Mouse (Mus musculus) embryonic facial prominence, embryonic 11.5 days (tissue): ENCODE results near the gene Hoxc8. TPM values are rescaled to one million over a fixed set of nuclear protein-coding genes. Genes with fewer than 3 reads are reported as not detected.

Experiments used
- ATAC-seq: fragments of 200-750 bp; cut with Nextera tagmentation; replicated peaks from 2 replicates; pipeline ENCODE4 v1.8.0; 2017; ENCODE audit warnings: low read depth; ENCODE audit not compliant: insufficient number of reproducible peaks, low FRiP score, low TSS enrichment
- DNase-seq: peaks from one replicate; pipeline ENCODE4 v3.0.0-alpha.2; 2015; ENCODE audit warnings: low spot score
- H3K27ac ChIP-seq: fragments of 300-500 bp; sonication (generic); replicated peaks from 2 replicates; pipeline ENCODE4 v1.5.1; 2014; ENCODE audit warnings: mild to moderate bottlenecking, low read depth, low read length, control low read depth
- H3K27me3 ChIP-seq: fragments of 300-500 bp; sonication (generic); 2 replicates; pipeline ENCODE4 v1.6.1; 2014; ENCODE audit warnings: mild to moderate bottlenecking, low read length, moderate library complexity, mixed read lengths; ENCODE audit not compliant: control insufficient read depth, insufficient read depth
- H3K36me3 ChIP-seq: fragments of 300-500 bp; sonication (generic); replicated peaks from 2 replicates; pipeline ENCODE4 v1.6.1; 2014; ENCODE audit warnings: low read depth, mild to moderate bottlenecking, low read length, moderate library complexity, mixed read lengths; ENCODE audit not compliant: control insufficient read depth, insufficient read depth
- H3K4me1 ChIP-seq: fragments of 300-500 bp; sonication (generic); 2 replicates; pipeline ENCODE4 v1.6.1; 2014; ENCODE audit warnings: low read length, mixed read lengths; ENCODE audit not compliant: control insufficient read depth, insufficient read depth
- H3K4me2 ChIP-seq: fragments of 300-500 bp; sonication (generic); 2 replicates; pipeline ENCODE4 v1.6.1; 2014; ENCODE audit warnings: low read depth, mild to moderate bottlenecking, control low read depth, low read length, moderate library complexity
- H3K4me3 ChIP-seq: fragments of 300-500 bp; sonication (generic); 2 replicates; pipeline ENCODE4 v1.5.1; 2014; ENCODE audit warnings: low read depth, low read length, control low read depth
- H3K9ac ChIP-seq: fragments of 300-500 bp; sonication (generic); replicated peaks from 2 replicates; pipeline ENCODE4 v1.6.1; 2014; ENCODE audit warnings: mild to moderate bottlenecking, control low read depth, low read length
- H3K9me3 ChIP-seq: fragments of 300-500 bp; sonication (generic); replicated peaks from 2 replicates; pipeline ENCODE4 v1.6.1; 2016; ENCODE audit warnings: mild to moderate bottlenecking, low read length, inconsistent platforms, mixed read lengths; ENCODE audit not compliant: control insufficient read depth
- WGBS: fragments of 180-500 bp; shearing (Covaris S2); extraction: QIAGEN DNeasy Blood & Tissue Kit; methylation state at CpG from one replicate; pipeline ENCODE4 v1.1.7; 2014; 5-methylcytosine and 5-hydroxymethylcytosine counted together
- polyA plus RNA-seq: library from polyadenylated mRNA; unstranded; fragments of >200 nt; fragmentation: Nextera tagmentation; extraction: Ambion mirVana; gene quantifications from 2 replicates; pipeline ENCODE4 v1.2.1, GENCODE M21; 2014

Hoxc8 gene
- polyA plus RNA-seq, 1 experiment from 2014 or later = not detected

GRCm38 (mm10) chr15:103002156-103002555 is 11.7 kb downstream of the Hoxc8 start:
- H3K9me3 ChIP-seq = no peaks in the 10 kb centered on the region
- H3K4me3 ChIP-seq = no peak overlapping the region
- peaks cover 98% of the 10 kb centered on the region for H3K27me3 ChIP-seq
- no peaks in the 10 kb centered on the region for H3K36me3 ChIP-seq
- no peak overlapping the region for H3K4me2 ChIP-seq
- H3K27ac ChIP-seq = no peak overlapping the region
- DNase-seq (no peak), ATAC-seq (no peak)
- H3K9ac ChIP-seq = no peak overlapping the region
- 2% methylated on average over 4 of the region's 4 CpGs for WGBS
- peaks cover 8% of the 10 kb centered on the region for H3K4me1 ChIP-seq

- Histone ChIP-seq H3K27ac (no peak overlapping the region), H3K4me2 (no peak overlapping the region), H3K4me3 (no peak overlapping the region)
These were observed 12.5 kb downstream of the Hoxc8 start for GRCm38 (mm10) chr15:103002821-103003448.

GRCm38 (mm10) chr15:103005308-103005707 is 14.9 kb downstream of the Hoxc8 start:
- no peaks in the 10 kb centered on the region for H3K4me1 ChIP-seq
- no peak overlapping the region for H3K4me3 ChIP-seq
- H3K27me3 ChIP-seq = peaks cover 97% of the 10 kb centered on the region
- H3K9ac ChIP-seq = no peak overlapping the region
- WGBS = under 1% methylated on average over 17 of the region's 17 CpGs
- no peaks in the 10 kb centered on the region for H3K36me3 ChIP-seq
- DNase-seq = no peak
- no peaks in the 10 kb centered on the region for H3K9me3 ChIP-seq
- ATAC-seq = no peak
- no peak overlapping the region for H3K27ac ChIP-seq
- H3K4me2 ChIP-seq = no peak overlapping the region

More at GRCm38 (mm10) chr15:103002821-103003448, 12.5 kb downstream of the Hoxc8 start:
- H3K36me3 ChIP-seq = no peaks in the 10 kb centered on the region
- ATAC-seq (no peak), DNase-seq (no peak)
- peaks cover 8% of the 10 kb centered on the region for H3K4me1 ChIP-seq
- no peaks in the 10 kb centered on the region for H3K9me3 ChIP-seq
- H3K9ac ChIP-seq = no peak overlapping the region
- peaks cover 97% of the 10 kb centered on the region for H3K27me3 ChIP-seq
- WGBS = 2% methylated on average over 13 of the region's 13 CpGs

GRCm38 (mm10) chr15:103005797-103006196 is 15.4 kb downstream of the Hoxc8 start:
- H3K36me3 ChIP-seq = no peaks in the 10 kb centered on the region
- H3K9me3 ChIP-seq = no peaks in the 10 kb centered on the region
- H3K9ac ChIP-seq = no peak overlapping the region
- ATAC-seq = no peak
- no peak overlapping the region for H3K4me3 ChIP-seq
- H3K4me1 ChIP-seq = no peaks in the 10 kb centered on the region
- no peak for DNase-seq
- no peak overlapping the region for H3K4me2 ChIP-seq
- H3K27ac ChIP-seq = no peak overlapping the region
- 2% methylated on average over 5 of the region's 5 CpGs for WGBS
- H3K27me3 ChIP-seq = peaks cover 97% of the 10 kb centered on the region

- no peaks in the 10 kb centered on the region for H3K4me1 ChIP-seq
- H3K27me3 ChIP-seq = peaks cover 97% of the 10 kb centered on the region
These were observed 15.9 kb downstream of the Hoxc8 start for GRCm38 (mm10) chr15:103006326-103006725.

GRCm38 (mm10) chr15:103009265-103010111 is 19.1 kb downstream of the Hoxc8 start:
- no peak for DNase-seq
- Histone ChIP-seq H3K4me1 (no peaks in the 10 kb centered on the region), H3K4me2 (no peak overlapping the region), H3K4me3 (no peak overlapping the region), H3K27me3 (peaks cover 96% of the 10 kb centered on the region), H3K27ac (no peak overlapping the region), H3K36me3 (no peaks in the 10 kb centered on the region), H3K9me3 (no peaks in the 10 kb centered on the region), H3K9ac (no peak overlapping the region)
- WGBS = 2% methylated on average over 27 of the region's 27 CpGs
- no peak for ATAC-seq

More at GRCm38 (mm10) chr15:103006326-103006725, 15.9 kb downstream of the Hoxc8 start:
- no peak for DNase-seq
- H3K4me2 ChIP-seq = no peak overlapping the region
- H3K9ac ChIP-seq = no peak overlapping the region
- no peak for ATAC-seq
- no peak overlapping the region for H3K4me3 ChIP-seq
- H3K36me3 ChIP-seq = no peaks in the 10 kb centered on the region
- WGBS = 8% methylated on average over 1 of the region's 1 CpGs
- no peaks in the 10 kb centered on the region for H3K9me3 ChIP-seq
- H3K27ac ChIP-seq = no peak overlapping the region

GRCm38 (mm10) chr15:103010112-103010846 is 19.9 kb downstream of the Hoxc8 start:
- H3K4me1 ChIP-seq = no peaks in the 10 kb centered on the region
- H3K4me2 ChIP-seq = no peak overlapping the region
- H3K4me3 ChIP-seq = no peak overlapping the region
- 0% methylated on average over 31 of the region's 31 CpGs for WGBS
- ATAC-seq (no peak), DNase-seq (no peak)
- H3K9ac ChIP-seq = no peak overlapping the region
- no peak overlapping the region for H3K27ac ChIP-seq
- H3K36me3 ChIP-seq = no peaks in the 10 kb centered on the region
- H3K9me3 ChIP-seq = no peaks in the 10 kb centered on the region
- H3K27me3 ChIP-seq = peaks cover 96% of the 10 kb centered on the region
